Mouse (Mus musculus) liver, embryonic 16.5 days (tissue): ENCODE data around the gene Kdm2b. TPM values are rescaled to one million over a fixed set of nuclear protein-coding genes. Genes with fewer than 3 reads are reported as not detected.

Experiments used
- ATAC-seq: fragments of 200-750 bp; cut with Nextera tagmentation; 2 replicates; pipeline ENCODE4 v1.8.0; 2017; ENCODE audit warnings: low read depth, mild to moderate bottlenecking, moderate number of reproducible peaks, moderate library complexity
- H3K27ac ChIP-seq: fragments of 300-500 bp; sonication (generic); 2 replicates; pipeline ENCODE4 v1.5.1; 2014; ENCODE audit warnings: mild to moderate bottlenecking, low read length
- H3K27me3 ChIP-seq: fragments of 300-500 bp; sonication (generic); 2 replicates; pipeline ENCODE4 v1.6.1; 2014; ENCODE audit warnings: low read depth, low read length, mixed read lengths; ENCODE audit not compliant: control insufficient read depth, insufficient read depth
- H3K36me3 ChIP-seq: fragments of 300-500 bp; sonication (generic); 2 replicates; pipeline ENCODE4 v1.6.1; 2014; ENCODE audit warnings: mild to moderate bottlenecking; ENCODE audit not compliant: control insufficient read depth, insufficient read depth
- H3K4me1 ChIP-seq: fragments of 300-500 bp; sonication (generic); 2 replicates; pipeline ENCODE4 v1.6.1; 2014; ENCODE audit warnings: low read depth, low read length, mixed read lengths; ENCODE audit not compliant: control insufficient read depth
- H3K4me2 ChIP-seq: fragments of 300-500 bp; sonication (generic); 2 replicates; pipeline ENCODE4 v1.6.1; 2014; ENCODE audit warnings: low read depth, low read length, mixed read lengths
- H3K4me3 ChIP-seq: fragments of 300-500 bp; sonication (generic); 2 replicates; pipeline ENCODE4 v1.5.1; 2014; ENCODE audit warnings: low read depth, mild to moderate bottlenecking, low read length
- H3K9ac ChIP-seq: fragments of 300-500 bp; sonication (generic); 2 replicates; pipeline ENCODE4 v1.6.1; 2014; ENCODE audit warnings: low read depth, low read length
- H3K9me3 ChIP-seq: fragments of 300-500 bp; sonication (generic); replicated peaks from 2 replicates; pipeline ENCODE4 v1.6.1; 2016; ENCODE audit warnings: low read length; ENCODE audit not compliant: control insufficient read depth
- WGBS: fragments of 180-500 bp; shearing (Covaris S2); extraction: QIAGEN DNeasy Blood & Tissue Kit; methylation state at CpG from one replicate; pipeline ENCODE4 v1.1.7; 2014; ENCODE audit not compliant: insufficient replicate concordance; 5-methylcytosine and 5-hydroxymethylcytosine counted together
- polyA plus RNA-seq: library from polyadenylated mRNA; unstranded; fragments of >200 nt; fragmentation: Nextera tagmentation; extraction: Ambion mirVana; gene quantifications from 2 replicates; pipeline ENCODE4 v1.2.1, GENCODE M21; 2015

The Kdm2b gene
- polyA plus RNA-seq, 1 experiment from 2014 or later, result 14.4 TPM

- no peaks in the 10 kb centered on the region for H3K9me3 ChIP-seq
- H3K27me3 ChIP-seq, result no peaks in the 10 kb centered on the region
- no peaks in the 10 kb centered on the region for H3K36me3 ChIP-seq
- H3K4me3 ChIP-seq, result no peak overlapping the region
- peaks cover 9% of the 10 kb centered on the region for H3K4me1 ChIP-seq
- WGBS, result 78% methylated on average over 8 of the region's 8 CpGs
- H3K9ac ChIP-seq, result no peak overlapping the region
- no peak overlapping the region for H3K4me2 ChIP-seq
- no peak for ATAC-seq
- no peak overlapping the region for H3K27ac ChIP-seq
Observed at GRCm38 (mm10) chr5:122887926-122888611, 101.6 kb downstream of the Kdm2b start.

GRCm38 (mm10) chr5:122887033-122887432 lies 102.6 kb downstream of the Kdm2b start:
- Histone ChIP-seq H3K9me3 (no peaks in the 10 kb centered on the region), H3K4me1 (peaks cover 9% of the 10 kb centered on the region), H3K36me3 (no peaks in the 10 kb centered on the region), H3K4me3 (no peak overlapping the region), H3K4me2 (no peak overlapping the region), H3K27ac (no peak overlapping the region), H3K9ac (no peak overlapping the region), H3K27me3 (no peaks in the 10 kb centered on the region)
- 85% methylated on average over 9 of the region's 9 CpGs for WGBS
- no peak for ATAC-seq

- Histone ChIP-seq H3K4me3 (no peak overlapping the region), H3K36me3 (peaks cover 4% of the 10 kb centered on the region), H3K9me3 (no peaks in the 10 kb centered on the region), H3K27ac (no peak overlapping the region), H3K4me1 (peaks cover 9% of the 10 kb centered on the region), H3K9ac (no peak overlapping the region), H3K4me2 (no peak overlapping the region), H3K27me3 (no peaks in the 10 kb centered on the region)
- 56% methylated on average over 7 of the region's 7 CpGs for WGBS
- no peak for ATAC-seq
Observed at GRCm38 (mm10) chr5:122884594-122885348, 104.9 kb downstream of the Kdm2b start.

- no peak overlapping the region for H3K9ac ChIP-seq
- 57% methylated on average over 2 of the region's 2 CpGs for WGBS
- peaks cover 9% of the 10 kb centered on the region for H3K4me1 ChIP-seq
- no peak overlapping the region for H3K4me2 ChIP-seq
- H3K27ac ChIP-seq, result no peak overlapping the region
- ATAC-seq, result no peak
- no peaks in the 10 kb centered on the region for H3K9me3 ChIP-seq
- H3K4me3 ChIP-seq, result no peak overlapping the region
- H3K36me3 ChIP-seq, result peaks cover 7% of the 10 kb centered on the region
- H3K27me3 ChIP-seq, result no peaks in the 10 kb centered on the region
Observed at GRCm38 (mm10) chr5:122883652-122884235, 105.9 kb downstream of the Kdm2b start.

GRCm38 (mm10) chr5:122883237-122883636 lies 106.4 kb downstream of the Kdm2b start:
- Histone ChIP-seq H3K36me3 (peaks cover 7% of the 10 kb centered on the region), H3K4me2 (no peak overlapping the region), H3K27me3 (no peaks in the 10 kb centered on the region), H3K4me1 (peaks cover 9% of the 10 kb centered on the region), H3K9ac (no peak overlapping the region), H3K27ac (no peak overlapping the region), H3K4me3 (no peak overlapping the region), H3K9me3 (no peaks in the 10 kb centered on the region)
- WGBS, result 70% methylated on average over 9 of the region's 9 CpGs
- ATAC-seq, result no peak

GRCm38 (mm10) chr5:122882256-122883050 lies 107.2 kb downstream of the Kdm2b start:
- Histone ChIP-seq H3K27ac (no peak overlapping the region), H3K9me3 (no peaks in the 10 kb centered on the region), H3K4me3 (no peak overlapping the region), H3K27me3 (no peaks in the 10 kb centered on the region), H3K9ac (no peak overlapping the region), H3K4me2 (no peak overlapping the region), H3K4me1 (peaks cover 9% of the 10 kb centered on the region), H3K36me3 (peaks cover 7% of the 10 kb centered on the region)
- ATAC-seq, result no peak
- 80% methylated on average over 18 of the region's 18 CpGs for WGBS

- Histone ChIP-seq H3K9me3 (no peaks in the 10 kb centered on the region), H3K4me2 (no peak overlapping the region), H3K27me3 (no peaks in the 10 kb centered on the region), H3K4me1 (peaks cover 9% of the 10 kb centered on the region), H3K27ac (no peak overlapping the region), H3K36me3 (peaks cover 7% of the 10 kb centered on the region), H3K4me3 (no peak overlapping the region), H3K9ac (no peak overlapping the region)
- 0 out of 2 replicates have a peak, but pooled peaks have one; percentile 34 for ATAC-seq
- WGBS, result 51% methylated on average over 5 of the region's 5 CpGs
Observed at GRCm38 (mm10) chr5:122881313-122881712, 108.3 kb downstream of the Kdm2b start.

- H3K4me1 ChIP-seq, result peaks cover under 1% of the 10 kb centered on the region
- WGBS, result 87% methylated on average over 37 of the region's 37 CpGs
- H3K4me2 ChIP-seq, result no peak overlapping the region
- no peaks in the 10 kb centered on the region for H3K27me3 ChIP-seq
- ATAC-seq, result no peak
- H3K4me3 ChIP-seq, result no peak overlapping the region
- H3K36me3 ChIP-seq, result peaks cover 7% of the 10 kb centered on the region
- no peak overlapping the region for H3K9ac ChIP-seq
- no peaks in the 10 kb centered on the region for H3K9me3 ChIP-seq
- H3K27ac ChIP-seq, result no peak overlapping the region
Observed at GRCm38 (mm10) chr5:122880241-122880980, 109.2 kb downstream of the Kdm2b start.
